ENCODE assay signal across 8 mouse cellular contexts in genomic region chr5:142557397-142558067, GRCm38 (mm10). TPM values are rescaled to one million over a fixed set of nuclear protein-coding genes. Genes with fewer than 3 reads are reported as not detected.
DNase-seq lines count a peak whose midpoint lies in the region; ATAC-seq and TF ChIP-seq lines count a peak whose summit lies in the region.

No protein-coding gene starts in this region.

- H3K9ac ChIP-seq in forebrain, embryonic 15.5 days (replicated peaks), result no peak overlapping the region
- no peak overlapping the region for H3K9ac ChIP-seq in hindbrain, embryonic 13.5 days

- TF ChIP-seq CTCF in G1E (IDR thresholded peaks at IDR 0.05; ENCODE audit: low read depth, low read length), result no peak; the same call in 1 of the 2 replicates

- H3K27ac ChIP-seq in forebrain, embryonic 15.5 days (replicated peaks), result no peak overlapping the region
- H3K27ac ChIP-seq in hindbrain, embryonic 13.5 days, result no peak overlapping the region

- H3K4me1 ChIP-seq in G1E (ENCODE audit: insufficient read depth, low read depth, low read length), result no peaks in the 10 kb centered on the region
- H3K4me1 ChIP-seq in forebrain, embryonic 15.5 days, result no peaks in the 10 kb centered on the region
- H3K4me1 ChIP-seq in hindbrain, embryonic 13.5 days (replicated peaks), result no peaks in the 10 kb centered on the region

- 23% methylated on average over 16 of the region's 21 CpGs for WGBS in forebrain, embryonic 15.5 days
- WGBS in hindbrain, embryonic 13.5 days, result 40% methylated on average over 7 of the region's 21 CpGs

- peak; percentile 54 for DNase-seq in G1E (ENCODE audit: low spot score)
- peak; percentile 84 for DNase-seq in cerebellum, adult 11 months
- DNase-seq in layer of hippocampus, postnatal 25 days (ENCODE audit: extremely low spot score in 1 of 2, low spot score in 1 of 2), result peak; percentile 94 to 97
- DNase-seq in lung, postnatal 14 days, result peak; percentile 71
- DNase-seq in retina, embryonic 14.5 days (ENCODE audit: low spot score), result peak; percentile 76
- peak; percentile 11 to 41 for DNase-seq in urinary bladder, adult 18-20 months (ENCODE audit: low spot score in 2 of 2)

- no peaks in the 10 kb centered on the region for H3K36me3 ChIP-seq in G1E (replicated peaks)
- peaks cover 3% of the 10 kb centered on the region; the same call in 1 of the 2 replicates for H3K36me3 ChIP-seq in forebrain, embryonic 15.5 days
- no peaks in the 10 kb centered on the region for H3K36me3 ChIP-seq in hindbrain, embryonic 13.5 days

- 0 out of 2 replicates have a peak overlapping the region, but pooled peaks have one; percentile 3 for H3K4me2 ChIP-seq in forebrain, embryonic 15.5 days (replicated peaks)
- H3K4me2 ChIP-seq in hindbrain, embryonic 13.5 days, result no peak overlapping the region

- peaks cover 8% of the 10 kb centered on the region; the same call in 1 of the 2 replicates for H3K27me3 ChIP-seq in G1E (ENCODE audit: insufficient read depth, low read length)
- no peaks in the 10 kb centered on the region for H3K27me3 ChIP-seq in forebrain, embryonic 15.5 days
- 0 out of 2 replicates have a peak, but pooled peaks cover 3% of the 10 kb centered on the region for H3K27me3 ChIP-seq in hindbrain, embryonic 13.5 days

- ATAC-seq in G1E (ENCODE audit: extremely low read depth, insufficient number of reproducible peaks, low FRiP score, poor library complexity, severe bottlenecking), result no peak; the same call in 1 of the 2 replicates
- peak; percentile 88 for ATAC-seq in forebrain, embryonic 15.5 days (replicated peaks)
- ATAC-seq in hindbrain, embryonic 13.5 days (ENCODE audit: low FRiP score), result 0 out of 2 replicates have a peak, but pooled peaks have one; percentile 68

- H3K4me3 ChIP-seq in G1E (ENCODE audit: low read depth, low read length), result no peak overlapping the region
- no peak overlapping the region for H3K4me3 ChIP-seq in forebrain, embryonic 15.5 days
- no peak overlapping the region for H3K4me3 ChIP-seq in hindbrain, embryonic 13.5 days

- no peaks in the 10 kb centered on the region for H3K9me3 ChIP-seq in G1E (replicated peaks)
- no peaks in the 10 kb centered on the region for H3K9me3 ChIP-seq in forebrain, embryonic 15.5 days
- no peaks in the 10 kb centered on the region for H3K9me3 ChIP-seq in hindbrain, embryonic 13.5 days

RNA-seq across cellular contexts. Expression of gene Radil, which starts 6.6 kb away (rescaled TPM):
- total RNA-seq in G1E (2014; fragmentation: Nextera tagmentation) (not detected in 2 replicates), G1E (2017) (0.38 TPM in 1 of 2 replicates, not detected in the other)
- polyA plus RNA-seq in G1E (2012), result not detected in 2 replicates
- polyA plus RNA-seq in forebrain, embryonic 15.5 days (2015; fragmentation: Nextera tagmentation; extraction: Ambion mirVana), result 11.0 and 14.4 TPM in 2 replicates
- polyA plus RNA-seq in hindbrain, embryonic 13.5 days (2015; fragmentation: Nextera tagmentation; extraction: Ambion mirVana), result 12.9 and 15.7 TPM in 2 replicates
- 10 to 100 TPM; 14.7 to 15.2 TPM for total RNA-seq in layer of hippocampus, postnatal 25 days (2021)

RNA-seq across cellular contexts. Expression of gene Papolb, which starts 27.7 kb away (rescaled TPM):
- not detected in 2 replicates for total RNA-seq in G1E (2014; fragmentation: Nextera tagmentation)
- total RNA-seq in G1E (2017), result 0.06 and 0.11 TPM in 2 replicates
- not detected in 2 replicates for polyA plus RNA-seq in G1E (2012)
- polyA plus RNA-seq in forebrain, embryonic 15.5 days (2015; fragmentation: Nextera tagmentation; extraction: Ambion mirVana), result 0.08 and 0.15 TPM in 2 replicates
- 0.23 and 0.31 TPM in 2 replicates for polyA plus RNA-seq in hindbrain, embryonic 13.5 days (2015; fragmentation: Nextera tagmentation; extraction: Ambion mirVana)
- total RNA-seq in layer of hippocampus, postnatal 25 days (2021), result under 1 TPM; 0.30 to 0.45 TPM

RNA-seq across cellular contexts. Expression of gene Mmd2, which starts 51.1 kb away (rescaled TPM):
- total RNA-seq in G1E (2014; fragmentation: Nextera tagmentation) (not detected in 2 replicates), G1E (2017) (0.12 and 0.16 TPM in 2 replicates)
- 0.02 TPM in 1 of 2 replicates, not detected in the other for polyA plus RNA-seq in G1E (2012)
- polyA plus RNA-seq in forebrain, embryonic 15.5 days (2015; fragmentation: Nextera tagmentation; extraction: Ambion mirVana), result 76.8 and 79.9 TPM in 2 replicates
- polyA plus RNA-seq in hindbrain, embryonic 13.5 days (2015; fragmentation: Nextera tagmentation; extraction: Ambion mirVana), result 34.1 and 34.8 TPM in 2 replicates
- total RNA-seq in layer of hippocampus, postnatal 25 days (2021), result 100 to 1,000 TPM; 166 to 185 TPM

Comparison
In these comparisons a context has a peak if more than half of its experiments do, and no peak if none do; other contexts are left out.
1. DNase-seq: peak in every context shown above with its lines; median percentile 96 in layer of hippocampus, postnatal 25 days; 84 in cerebellum, adult 11 months; 76 in retina, embryonic 14.5 days; 71 in lung, postnatal 14 days; 54 in G1E; 26 in urinary bladder, adult 18-20 months.
2. RNA of gene Radil, which starts 6.6 kb away (polyA plus RNA-seq): 12.9 to 15.7 TPM in hindbrain, embryonic 13.5 days and 11.0 to 14.4 TPM in forebrain, embryonic 15.5 days; not detected in G1E; every median in the first group is over 10 times any median in the second.
3. RNA of gene Mmd2, which starts 51.1 kb away (polyA plus RNA-seq): 76.8 to 79.9 TPM in forebrain, embryonic 15.5 days and 34.1 to 34.8 TPM in hindbrain, embryonic 13.5 days; 0.02 TPM in G1E; every median in the first group is over 10 times any median in the second.